Mouse (Mus musculus) CH12.LX (cell line): Measurements from ENCODE around the gene Fam193b.

ENCODE experiments used
- CHD1 ChIP-seq: IDR thresholded peaks from 2 replicates; pipeline ENCODE4 v1.6.1; 2012; ENCODE audit warnings: low read depth, low read length, improper control_type of control experiment, inconsistent platforms
- CTCF ChIP-seq, 2 experiments: IDR thresholded peaks in 1 of 2; conservative IDR thresholded peaks in 1 of 2; 2 replicates each; pipeline ENCODE4 v1.5.1; 2011 to 2012; ENCODE audit warnings: low read depth in 2 of 2, low read length in 2 of 2, improper control_type of control experiment in 1 of 2, inconsistent platforms in 1 of 2, mild to moderate bottlenecking in 1 of 2, moderate library complexity in 1 of 2
- KAT2A ChIP-seq: IDR thresholded peaks from 2 replicates; pipeline ENCODE4 v1.6.1; 2012; ENCODE audit warnings: low read length, improper control_type of control experiment, inconsistent platforms; ENCODE audit not compliant: insufficient replicate concordance
- RCOR1 ChIP-seq: conservative IDR thresholded peaks from 2 replicates; pipeline ENCODE4 v1.6.1; 2012; ENCODE audit warnings: low read depth, mild to moderate bottlenecking, inconsistent platforms, low read length, improper control_type of control experiment
- USF2 ChIP-seq: conservative IDR thresholded peaks from 2 replicates; pipeline ENCODE4 v1.6.1; 2011; ENCODE audit warnings: low read depth, low read length, improper control_type of control experiment
- ZNF384 ChIP-seq: IDR thresholded peaks from 2 replicates; pipeline ENCODE4 v1.6.1; 2012; ENCODE audit warnings: low read depth, low read length, improper control_type of control experiment, inconsistent platforms

DNA sequence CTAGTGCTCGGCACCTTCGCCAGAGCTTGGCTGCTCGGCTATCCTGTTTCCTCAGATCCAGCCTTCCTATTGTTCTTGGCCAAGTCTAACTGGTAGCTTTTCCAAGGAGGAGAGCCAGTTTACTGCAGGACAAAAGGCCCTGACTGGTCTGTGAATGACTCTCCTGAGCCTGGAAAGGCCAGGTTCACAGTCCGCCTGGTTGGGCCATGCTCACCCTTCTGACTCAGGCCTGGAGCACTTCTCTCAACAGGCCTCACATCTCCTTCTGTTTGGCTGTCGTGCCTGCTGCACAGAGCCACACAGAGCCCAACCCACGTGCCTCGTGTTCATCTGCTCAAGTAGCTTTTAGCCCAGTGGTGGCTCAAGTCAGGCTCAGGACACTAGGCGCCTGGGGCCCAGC lies 48.2 kb downstream of the Fam193b start:
- TF ChIP-seq CTCF (conservative IDR thresholded peaks at IDR 0.05 in 1 of 2, IDR thresholded peaks at IDR 0.05 in 1 of 2; ENCODE audit: low read depth in 2 of 2, low read length in 2 of 2) (no peak), CHD1 (no peak), KAT2A (no peak), RCOR1 (no peak), ZNF384 (no peak), USF2 (no peak)
